Mouse (Mus musculus) C2C12 (cell line): ENCODE results near the gene Rgs11.

Experiments
- CTCF ChIP-seq: IDR thresholded peaks from one replicate; pipeline ENCODE4 v1.5.1; 2011; ENCODE audit not compliant: control insufficient read depth, insufficient read depth, insufficient read length
- MAX ChIP-seq: IDR thresholded peaks from one replicate; pipeline ENCODE4 v1.6.1; 2011; ENCODE audit warnings: mild to moderate bottlenecking, control low read depth
- MYOD1 ChIP-seq: IDR thresholded peaks from one replicate; pipeline ENCODE4 v1.6.1; 2011; ENCODE audit warnings: low read depth; ENCODE audit not compliant: control insufficient read depth, insufficient read length

DNA sequence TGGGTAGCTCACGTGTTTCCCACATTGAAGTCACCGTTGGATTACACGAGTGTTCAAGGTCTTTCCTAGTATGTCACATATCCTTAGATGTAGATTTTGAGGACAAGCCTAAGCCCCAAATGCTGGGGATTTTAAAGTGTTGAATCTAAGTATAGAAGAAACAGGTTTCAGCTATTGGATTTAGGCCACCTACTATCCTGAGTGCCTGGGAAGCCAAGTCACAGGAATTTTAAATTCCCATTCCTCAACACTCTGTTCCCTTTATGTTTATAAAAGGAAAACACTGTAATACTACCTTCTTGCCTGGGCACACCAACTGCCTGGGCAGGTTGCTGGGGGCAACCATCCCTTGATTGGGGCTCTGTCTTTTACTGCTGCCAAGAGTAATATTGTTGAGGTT, 21.6 kb upstream of the Rgs11 start:
- TF ChIP-seq CTCF (no peak), MYOD1 (no peak), MAX (no peak)
